Mouse (Mus musculus): ENCODE data around the gene Rap1gap. TPM values are rescaled to one million over a fixed set of nuclear protein-coding genes. Genes with fewer than 3 reads are reported as not detected.

Rap1gap gene
- total RNA-seq, 2 experiments from 2014 or later = 2.3 TPM; not detected in 1

GRCm38 (mm10) chr4:137660364-137661077 lies 4.0 kb upstream of the Rap1gap start:
- no peak for ATAC-seq (replicated peaks; ENCODE audit: low FRiP score, low TSS enrichment, poor library complexity, severe bottlenecking)

GRCm38 (mm10) chr4:137661078-137661450 lies 3.5 kb upstream of the Rap1gap start:
- no peak for ATAC-seq (replicated peaks; ENCODE audit: low FRiP score, low TSS enrichment, poor library complexity, severe bottlenecking)

- ATAC-seq (replicated peaks; ENCODE audit: low FRiP score, low TSS enrichment, poor library complexity, severe bottlenecking) = no peak
Measured at GRCm38 (mm10) chr4:137661547-137661946, 3.0 kb upstream of the Rap1gap start.

GRCm38 (mm10) chr4:137663491-137663890 lies 1.0 kb upstream of the Rap1gap start:
- ATAC-seq (replicated peaks; ENCODE audit: low FRiP score, low TSS enrichment, poor library complexity, severe bottlenecking) = no peak

- ATAC-seq (replicated peaks; ENCODE audit: low FRiP score, low TSS enrichment, poor library complexity, severe bottlenecking) = no peak
Measured at GRCm38 (mm10) chr4:137664980-137665675, 602 bp downstream of the Rap1gap start.

- ATAC-seq (replicated peaks; ENCODE audit: low FRiP score, low TSS enrichment, poor library complexity, severe bottlenecking) = no peak
Measured at GRCm38 (mm10) chr4:137665791-137666190, 1.3 kb downstream of the Rap1gap start.

- no peak for ATAC-seq (replicated peaks; ENCODE audit: low FRiP score, low TSS enrichment, poor library complexity, severe bottlenecking)
Measured at GRCm38 (mm10) chr4:137666283-137666957, 1.9 kb downstream of the Rap1gap start.

GRCm38 (mm10) chr4:137666958-137667345 lies 2.4 kb downstream of the Rap1gap start:
- ATAC-seq (replicated peaks; ENCODE audit: low FRiP score, low TSS enrichment, poor library complexity, severe bottlenecking) = no peak

GRCm38 (mm10) chr4:137667747-137668146 lies 3.2 kb downstream of the Rap1gap start:
- ATAC-seq (replicated peaks; ENCODE audit: low FRiP score, low TSS enrichment, poor library complexity, severe bottlenecking) = no peak

- ATAC-seq (replicated peaks; ENCODE audit: low FRiP score, low TSS enrichment, poor library complexity, severe bottlenecking) = no peak
Measured at GRCm38 (mm10) chr4:137671711-137672500, 7.4 kb downstream of the Rap1gap start.

- ATAC-seq (replicated peaks; ENCODE audit: low FRiP score, low TSS enrichment, poor library complexity, severe bottlenecking) = no peak
Measured at GRCm38 (mm10) chr4:137675566-137675965, 11.0 kb downstream of the Rap1gap start.

- ATAC-seq (replicated peaks; ENCODE audit: low FRiP score, low TSS enrichment, poor library complexity, severe bottlenecking) = peak; percentile 71
Measured at GRCm38 (mm10) chr4:137676057-137676456, 11.5 kb downstream of the Rap1gap start.

- ATAC-seq (replicated peaks; ENCODE audit: low FRiP score, low TSS enrichment, poor library complexity, severe bottlenecking) = no peak
Measured at GRCm38 (mm10) chr4:137676700-137677484, 12.4 kb downstream of the Rap1gap start.

GRCm38 (mm10) chr4:137677906-137678305 lies 13.4 kb downstream of the Rap1gap start:
- ATAC-seq (replicated peaks; ENCODE audit: low FRiP score, low TSS enrichment, poor library complexity, severe bottlenecking) = no peak

- ATAC-seq (replicated peaks; ENCODE audit: low FRiP score, low TSS enrichment, poor library complexity, severe bottlenecking) = no peak
Measured at GRCm38 (mm10) chr4:137678568-137678967, 14.0 kb downstream of the Rap1gap start.

GRCm38 (mm10) chr4:137679979-137680550 lies 15.5 kb downstream of the Rap1gap start:
- ATAC-seq (replicated peaks; ENCODE audit: low FRiP score, low TSS enrichment, poor library complexity, severe bottlenecking) = no peak

- no peak for ATAC-seq (replicated peaks; ENCODE audit: low FRiP score, low TSS enrichment, poor library complexity, severe bottlenecking)
Measured at GRCm38 (mm10) chr4:137680721-137681120, 16.2 kb downstream of the Rap1gap start.

GRCm38 (mm10) chr4:137681408-137682104 lies 17.0 kb downstream of the Rap1gap start:
- ATAC-seq (replicated peaks; ENCODE audit: low FRiP score, low TSS enrichment, poor library complexity, severe bottlenecking) = no peak
